Mouse (Mus musculus) heart, postnatal 25 days (tissue): ENCODE results near the gene Pheta1. TPM values are rescaled to one million over a fixed set of nuclear protein-coding genes. Genes with fewer than 3 reads are reported as not detected.

Experiments used
- DNase-seq: peaks from one replicate; pipeline ENCODE4 v3.0.0; 2022; ENCODE audit warnings: low spot score
- intact Hi-C: fragments of 180-260 bp; cut with DNase I; formaldehyde crosslinking; loops from one replicate; pipeline ENCODE4 v1.15.1; 2025
- total RNA-seq, 2 experiments: library from RNA; stranded (reverse); gene quantifications; 2 replicates each; pipeline ENCODE4 v1.2.3; 2021

Pheta1 gene
- total RNA-seq, 2 experiments from 2014 or later = 12.2 to 13.2 TPM

- intact Hi-C loops = no loop called here
- DNase-seq = no peak
These were observed 25.1 kb upstream of the Pheta1 start for GRCm38 (mm10) chr5:121823668-121824067.

GRCm38 (mm10) chr5:121824121-121824520, 24.7 kb upstream of the Pheta1 start:
- intact Hi-C loops = no loop called here
- no peak for DNase-seq

- DNase-seq = no peak
- intact Hi-C loops = no loop called here
These were observed 23.2 kb upstream of the Pheta1 start for GRCm38 (mm10) chr5:121825606-121826005.

GRCm38 (mm10) chr5:121827876-121828275, 20.9 kb upstream of the Pheta1 start:
- DNase-seq = no peak
- intact Hi-C loops = no loop called here

GRCm38 (mm10) chr5:121828491-121829432, 20.0 kb upstream of the Pheta1 start:
- no peak for DNase-seq

GRCm38 (mm10) chr5:121831002-121831601, 17.7 kb upstream of the Pheta1 start:
- no peak for DNase-seq

More at GRCm38 (mm10) chr5:121828491-121829432, 20.0 kb upstream of the Pheta1 start:
- intact Hi-C loops = no loop called here

GRCm38 (mm10) chr5:121832376-121833155, 16.2 kb upstream of the Pheta1 start:
- intact Hi-C loops = no loop called here
- no peak for DNase-seq

More at GRCm38 (mm10) chr5:121831002-121831601, 17.7 kb upstream of the Pheta1 start:
- intact Hi-C loops = no loop called here

- intact Hi-C loops = no loop called here
These were observed 15.6 kb upstream of the Pheta1 start for GRCm38 (mm10) chr5:121833159-121833558.

GRCm38 (mm10) chr5:121833572-121834240, 15.1 kb upstream of the Pheta1 start:
- DNase-seq = peak; percentile 81
- intact Hi-C loops = no loop called here

More at GRCm38 (mm10) chr5:121833159-121833558, 15.6 kb upstream of the Pheta1 start:
- no peak for DNase-seq

- intact Hi-C loops = no loop called here
These were observed 14.6 kb upstream of the Pheta1 start for GRCm38 (mm10) chr5:121834241-121834606.

GRCm38 (mm10) chr5:121834991-121835747, 13.6 kb upstream of the Pheta1 start:
- intact Hi-C loops = no loop called here
- DNase-seq = no peak

More at GRCm38 (mm10) chr5:121834241-121834606, 14.6 kb upstream of the Pheta1 start:
- DNase-seq = no peak

- no peak for DNase-seq
- intact Hi-C loops = no loop called here
These were observed 12.7 kb upstream of the Pheta1 start for GRCm38 (mm10) chr5:121835949-121836691.

GRCm38 (mm10) chr5:121836692-121837415, 11.9 kb upstream of the Pheta1 start:
- peak; percentile 91 for DNase-seq
- intact Hi-C loops = no loop called here

GRCm38 (mm10) chr5:121837441-121838340, 11.1 kb upstream of the Pheta1 start, which contains the start of gene Sh2b3:
Gene Sh2b3 (minus strand): TSS chr5:121837646.
- intact Hi-C loops = no loop called here
- peak; percentile 61 for DNase-seq

GRCm38 (mm10) chr5:121838341-121839127, 10.2 kb upstream of the Pheta1 start:
- intact Hi-C loops = no loop called here
- peak; percentile 65 for DNase-seq

GRCm38 (mm10) chr5:121839128-121839473, 9.7 kb upstream of the Pheta1 start:
- no peak for DNase-seq
- intact Hi-C loops = no loop called here
